Mouse (Mus musculus): ENCODE data around the gene Olfr64. TPM values are rescaled to one million over a fixed set of nuclear protein-coding genes. Genes with fewer than 3 reads are reported as not detected.

Gene Olfr64
- total and polyA plus RNA-seq, 2 experiments from 2014 or later = not detected

GRCm38 (mm10) chr7:103840268-103840667 is 54.0 kb downstream of the Olfr64 start, which contains the start of gene Hbb-bh2:
Hbb-bh2 (minus strand) TSS chr7:103840520.
- Histone ChIP-seq H3K4me2 (ENCODE audit: low read depth, low read length) (no peak within 1 kb of the TSS), H3K27ac (no peak within 1 kb of the TSS), H3K9ac (replicated peaks; ENCODE audit: low read length) (no peak within 1 kb of the TSS), H3K9me3 (ENCODE audit: low read length) (no peaks in the 10 kb centered on the region), H3K4me3 (ENCODE audit: low read length) (no peak within 1 kb of the TSS), H3K36me3 (ENCODE audit: insufficient read depth, low read length) (no peaks in the 10 kb centered on the region), H3K27me3 (ENCODE audit: insufficient read depth, low read length) (no peaks in the 10 kb centered on the region), H3K4me1 (ENCODE audit: insufficient read depth, low read length) (no peaks in the 10 kb centered on the region)
- 70% methylated on average over 3 of the region's 3 CpGs for WGBS
- TF ChIP-seq CTCF (IDR thresholded peaks at IDR 0.05; ENCODE audit: low read depth) = no peak
- no peak for DNase-seq (ENCODE audit: low spot score)
- no peak for ATAC-seq

Other genes with a start within 250 kb of the Olfr64 start
Only the 30 nearest of the 33 such genes appear.
- not detected in 2 replicates for gene Olfr623, start 230.8 kb downstream of the Olfr64 start, total RNA-seq (2014; rRNA removed)
- not detected in 2 replicates for gene Olfr623, start 230.8 kb downstream of the Olfr64 start, polyA plus RNA-seq (2015; fragmentation: Nextera tagmentation; extraction: Ambion mirVana)
- not detected in 2 replicates for gene Olfr624, start 223.3 kb downstream of the Olfr64 start, total RNA-seq (2014; rRNA removed)
- 0.05 TPM in 1 of 2 replicates, not detected in the other for gene Olfr624, start 223.3 kb downstream of the Olfr64 start, polyA plus RNA-seq (2015; fragmentation: Nextera tagmentation; extraction: Ambion mirVana)
- gene Olfr625-ps1, start 211.8 kb downstream of the Olfr64 start, total RNA-seq (2014; rRNA removed) = not detected in 2 replicates
- gene Olfr625-ps1, start 211.8 kb downstream of the Olfr64 start, polyA plus RNA-seq (2015; fragmentation: Nextera tagmentation; extraction: Ambion mirVana) = not detected in 2 replicates
- gene Olfr243, start 179.8 kb downstream of the Olfr64 start, total RNA-seq (2014; rRNA removed) = not detected in 2 replicates
- gene Olfr243, start 179.8 kb downstream of the Olfr64 start, polyA plus RNA-seq (2015; fragmentation: Nextera tagmentation; extraction: Ambion mirVana) = not detected in 2 replicates
- not detected in 2 replicates for gene Olfr628, start 164.1 kb downstream of the Olfr64 start, total RNA-seq (2014; rRNA removed)
- gene Olfr628, start 164.1 kb downstream of the Olfr64 start, polyA plus RNA-seq (2015; fragmentation: Nextera tagmentation; extraction: Ambion mirVana) = not detected in 2 replicates
- not detected in 2 replicates for gene Olfr629, start 149.5 kb downstream of the Olfr64 start, total RNA-seq (2014; rRNA removed)
- not detected in 2 replicates for gene Olfr629, start 149.5 kb downstream of the Olfr64 start, polyA plus RNA-seq (2015; fragmentation: Nextera tagmentation; extraction: Ambion mirVana)
- gene Olfr630, start 137.2 kb downstream of the Olfr64 start, total RNA-seq (2014; rRNA removed) = not detected in 2 replicates
- not detected in 2 replicates for gene Olfr630, start 137.2 kb downstream of the Olfr64 start, polyA plus RNA-seq (2015; fragmentation: Nextera tagmentation; extraction: Ambion mirVana)
- gene Olfr69, start 122.9 kb downstream of the Olfr64 start, total RNA-seq (2014; rRNA removed) = not detected in 2 replicates
- not detected in 2 replicates for gene Olfr69, start 122.9 kb downstream of the Olfr64 start, polyA plus RNA-seq (2015; fragmentation: Nextera tagmentation; extraction: Ambion mirVana)
- gene Olfr68, start 114.8 kb downstream of the Olfr64 start, total RNA-seq (2014; rRNA removed) = not detected in 2 replicates
- gene Olfr68, start 114.8 kb downstream of the Olfr64 start, polyA plus RNA-seq (2015; fragmentation: Nextera tagmentation; extraction: Ambion mirVana) = not detected in 2 replicates
- not detected in 2 replicates for gene Olfr67, start 102.7 kb downstream of the Olfr64 start, total RNA-seq (2014; rRNA removed)
- not detected in 2 replicates for gene Olfr67, start 102.7 kb downstream of the Olfr64 start, polyA plus RNA-seq (2015; fragmentation: Nextera tagmentation; extraction: Ambion mirVana)
- gene Hbb-bt, start 80.5 kb downstream of the Olfr64 start, total RNA-seq (2014; rRNA removed) = 146 and 311 TPM in 2 replicates
- 213 and 218 TPM in 2 replicates for gene Hbb-bt, start 80.5 kb downstream of the Olfr64 start, polyA plus RNA-seq (2015; fragmentation: Nextera tagmentation; extraction: Ambion mirVana)
- 1,334 and 1,616 TPM in 2 replicates for gene Hbb-bs, start 66.4 kb downstream of the Olfr64 start, total RNA-seq (2014; rRNA removed)
- gene Hbb-bs, start 66.4 kb downstream of the Olfr64 start, polyA plus RNA-seq (2015; fragmentation: Nextera tagmentation; extraction: Ambion mirVana) = 849 and 1,064 TPM in 2 replicates
- gene Hbb-bh2, start 54.0 kb downstream of the Olfr64 start, total RNA-seq (2014; rRNA removed) = not detected in 2 replicates
- not detected in 2 replicates for gene Hbb-bh2, start 54.0 kb downstream of the Olfr64 start, polyA plus RNA-seq (2015; fragmentation: Nextera tagmentation; extraction: Ambion mirVana)
- gene Hbb-bh1, start 51.3 kb downstream of the Olfr64 start, total RNA-seq (2014; rRNA removed) = not detected in 2 replicates
- gene Hbb-bh1, start 51.3 kb downstream of the Olfr64 start, polyA plus RNA-seq (2015; fragmentation: Nextera tagmentation; extraction: Ambion mirVana) = not detected in 2 replicates
- gene Hbb-y, start 41.3 kb downstream of the Olfr64 start, total RNA-seq (2014; rRNA removed) = not detected in 2 replicates
- gene Hbb-y, start 41.3 kb downstream of the Olfr64 start, polyA plus RNA-seq (2015; fragmentation: Nextera tagmentation; extraction: Ambion mirVana) = 0.30 and 1.1 TPM in 2 replicates
- not detected in 2 replicates for gene Olfr66, start 8.2 kb downstream of the Olfr64 start, total RNA-seq (2014; rRNA removed)
- gene Olfr66, start 8.2 kb downstream of the Olfr64 start, polyA plus RNA-seq (2015; fragmentation: Nextera tagmentation; extraction: Ambion mirVana) = not detected in 2 replicates
- gene Olfr65, start 9.0 kb upstream of the Olfr64 start, total RNA-seq (2014; rRNA removed) = not detected in 2 replicates
- gene Olfr65, start 9.0 kb upstream of the Olfr64 start, polyA plus RNA-seq (2015; fragmentation: Nextera tagmentation; extraction: Ambion mirVana) = not detected in 2 replicates
- not detected in 2 replicates for gene Olfr631, start 34.3 kb upstream of the Olfr64 start, total RNA-seq (2014; rRNA removed)
- gene Olfr631, start 34.3 kb upstream of the Olfr64 start, polyA plus RNA-seq (2015; fragmentation: Nextera tagmentation; extraction: Ambion mirVana) = not detected in 2 replicates
- not detected in 2 replicates for gene Olfr632, start 39.9 kb upstream of the Olfr64 start, total RNA-seq (2014; rRNA removed)
- not detected in 2 replicates for gene Olfr632, start 39.9 kb upstream of the Olfr64 start, polyA plus RNA-seq (2015; fragmentation: Nextera tagmentation; extraction: Ambion mirVana)
- gene Olfr633, start 50.0 kb upstream of the Olfr64 start, total RNA-seq (2014; rRNA removed) = not detected in 2 replicates
- gene Olfr633, start 50.0 kb upstream of the Olfr64 start, polyA plus RNA-seq (2015; fragmentation: Nextera tagmentation; extraction: Ambion mirVana) = not detected in 2 replicates
- not detected in 2 replicates for gene Olfr635, start 76.7 kb upstream of the Olfr64 start, total RNA-seq (2014; rRNA removed)
- not detected in 2 replicates for gene Olfr635, start 76.7 kb upstream of the Olfr64 start, polyA plus RNA-seq (2015; fragmentation: Nextera tagmentation; extraction: Ambion mirVana)
- gene Olfr638, start 104.3 kb upstream of the Olfr64 start, total RNA-seq (2014; rRNA removed) = not detected in 2 replicates
- gene Olfr638, start 104.3 kb upstream of the Olfr64 start, polyA plus RNA-seq (2015; fragmentation: Nextera tagmentation; extraction: Ambion mirVana) = not detected in 2 replicates
- gene Olfr639, start 122.8 kb upstream of the Olfr64 start, total RNA-seq (2014; rRNA removed) = not detected in 2 replicates
- 0.03 TPM in 1 of 2 replicates, not detected in the other for gene Olfr639, start 122.8 kb upstream of the Olfr64 start, polyA plus RNA-seq (2015; fragmentation: Nextera tagmentation; extraction: Ambion mirVana)
- gene Olfr640, start 131.1 kb upstream of the Olfr64 start, total RNA-seq (2014; rRNA removed) = not detected in 2 replicates
- gene Olfr640, start 131.1 kb upstream of the Olfr64 start, polyA plus RNA-seq (2015; fragmentation: Nextera tagmentation; extraction: Ambion mirVana) = not detected in 2 replicates
- gene Olfr641, start 141.0 kb upstream of the Olfr64 start, total RNA-seq (2014; rRNA removed) = not detected in 2 replicates
- not detected in 2 replicates for gene Olfr641, start 141.0 kb upstream of the Olfr64 start, polyA plus RNA-seq (2015; fragmentation: Nextera tagmentation; extraction: Ambion mirVana)
- not detected in 2 replicates for gene Olfr642, start 158.2 kb upstream of the Olfr64 start, total RNA-seq (2014; rRNA removed)
- not detected in 2 replicates for gene Olfr642, start 158.2 kb upstream of the Olfr64 start, polyA plus RNA-seq (2015; fragmentation: Nextera tagmentation; extraction: Ambion mirVana)
- gene 4930516K23Rik, start 167.0 kb upstream of the Olfr64 start, total RNA-seq (2014; rRNA removed) = not detected in 2 replicates
- gene 4930516K23Rik, start 167.0 kb upstream of the Olfr64 start, polyA plus RNA-seq (2015; fragmentation: Nextera tagmentation; extraction: Ambion mirVana) = not detected in 2 replicates
- gene Olfr644, start 177.4 kb upstream of the Olfr64 start, total RNA-seq (2014; rRNA removed) = not detected in 2 replicates
- not detected in 2 replicates for gene Olfr644, start 177.4 kb upstream of the Olfr64 start, polyA plus RNA-seq (2015; fragmentation: Nextera tagmentation; extraction: Ambion mirVana)
- not detected in 2 replicates for gene Olfr645, start 191.0 kb upstream of the Olfr64 start, total RNA-seq (2014; rRNA removed)
- gene Olfr645, start 191.0 kb upstream of the Olfr64 start, polyA plus RNA-seq (2015; fragmentation: Nextera tagmentation; extraction: Ambion mirVana) = not detected in 2 replicates
- not detected in 2 replicates for gene Olfr646, start 210.4 kb upstream of the Olfr64 start, total RNA-seq (2014; rRNA removed)
- not detected in 2 replicates for gene Olfr646, start 210.4 kb upstream of the Olfr64 start, polyA plus RNA-seq (2015; fragmentation: Nextera tagmentation; extraction: Ambion mirVana)